Mouse (Mus musculus) left cerebral cortex, postnatal 36 days (tissue): ENCODE measurements around the gene Cadps2. TPM values are rescaled to one million over a fixed set of nuclear protein-coding genes. Genes with fewer than 3 reads are reported as not detected.

Experiments
- DNase-seq, 2 experiments: peaks; one replicate each; pipeline ENCODE4 v3.0.0; 2021 to 2022; ENCODE audit warnings: low spot score in 2 of 2, mixed read lengths in 1 of 2
- intact Hi-C: fragments of 180-260 bp; cut with DNase I; formaldehyde crosslinking; loops from one replicate; pipeline ENCODE4 v1.15.1; 2025
- total RNA-seq, 2 experiments: library from RNA; stranded (reverse); gene quantifications; 2 replicates each; pipeline ENCODE4 v1.2.3; 2021

Gene Cadps2
- total RNA-seq, 2 experiments from 2014 or later, result 79.3 to 97.3 TPM

- no peak for DNase-seq
- intact Hi-C loops, result no loop called here
Measured at GRCm38 (mm10) chr6:23260738-23261050, 578.5 kb downstream of the Cadps2 start.

DNA sequence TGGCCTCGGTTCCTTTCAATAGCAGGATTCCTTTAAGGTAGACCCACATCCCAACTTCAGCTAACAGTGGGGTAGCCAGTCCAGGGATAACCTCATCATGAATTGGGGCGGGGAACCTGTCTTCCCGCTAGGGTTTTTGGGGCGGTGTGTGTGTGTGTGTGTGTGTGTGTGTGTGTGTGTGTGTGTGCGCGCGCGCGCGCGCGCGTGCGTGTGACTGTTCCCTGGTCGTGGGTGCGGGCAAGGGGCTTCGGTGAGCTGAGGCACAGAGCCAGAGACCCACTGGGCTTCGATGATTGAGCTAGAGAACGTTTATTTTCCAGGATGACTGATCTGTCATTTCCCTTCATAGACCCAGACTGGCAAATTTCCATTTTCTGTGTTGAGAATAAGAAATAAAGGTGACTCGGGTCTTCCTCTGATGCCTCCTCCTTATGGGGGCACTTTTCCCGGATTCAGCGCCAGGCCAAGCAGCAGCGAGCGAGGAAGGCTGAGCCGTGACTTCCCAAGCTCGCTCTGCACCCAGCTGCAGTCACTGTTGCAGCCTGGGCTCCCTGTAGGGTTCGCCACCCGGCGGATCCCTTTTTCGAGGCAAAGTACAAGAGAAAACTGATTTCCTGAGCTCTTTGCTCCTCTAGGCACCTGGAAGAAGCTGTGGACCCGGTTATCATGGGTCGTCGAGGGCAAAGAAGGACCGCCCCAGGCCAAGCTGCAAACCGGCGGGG lies 579.0 kb downstream of the Cadps2 start:
- DNase-seq, result no peak
- intact Hi-C loops, result no loop called here

DNA sequence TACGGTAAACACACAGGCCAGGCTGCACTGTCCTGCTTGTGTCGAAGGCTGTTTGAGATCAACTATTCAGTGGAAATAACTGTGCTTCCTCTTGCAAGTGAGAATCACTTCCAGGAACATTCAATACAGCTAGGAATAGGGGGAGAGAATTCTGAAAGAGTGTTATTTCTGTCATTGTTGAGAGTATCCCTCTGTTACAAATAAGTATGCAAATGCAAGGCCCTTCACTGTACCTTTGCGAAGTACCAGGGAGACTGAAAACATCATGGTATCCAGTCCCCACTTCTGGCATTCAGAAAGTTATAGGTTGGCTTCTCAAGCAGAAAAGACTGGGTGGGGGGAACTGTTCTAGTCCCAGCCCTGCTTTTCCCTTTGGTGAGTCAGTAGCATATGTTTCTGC lies 581.2 kb downstream of the Cadps2 start:
- intact Hi-C loops, result no loop called here
- DNase-seq, result no peak

GRCm38 (mm10) chr6:23255161-23255560 lies 584.1 kb downstream of the Cadps2 start:
- DNase-seq, result no peak
- intact Hi-C loops, result no loop called here

- intact Hi-C loops, result no loop called here
- no peak for DNase-seq
Measured at GRCm38 (mm10) chr6:23254644-23255043, 584.6 kb downstream of the Cadps2 start.

DNA sequence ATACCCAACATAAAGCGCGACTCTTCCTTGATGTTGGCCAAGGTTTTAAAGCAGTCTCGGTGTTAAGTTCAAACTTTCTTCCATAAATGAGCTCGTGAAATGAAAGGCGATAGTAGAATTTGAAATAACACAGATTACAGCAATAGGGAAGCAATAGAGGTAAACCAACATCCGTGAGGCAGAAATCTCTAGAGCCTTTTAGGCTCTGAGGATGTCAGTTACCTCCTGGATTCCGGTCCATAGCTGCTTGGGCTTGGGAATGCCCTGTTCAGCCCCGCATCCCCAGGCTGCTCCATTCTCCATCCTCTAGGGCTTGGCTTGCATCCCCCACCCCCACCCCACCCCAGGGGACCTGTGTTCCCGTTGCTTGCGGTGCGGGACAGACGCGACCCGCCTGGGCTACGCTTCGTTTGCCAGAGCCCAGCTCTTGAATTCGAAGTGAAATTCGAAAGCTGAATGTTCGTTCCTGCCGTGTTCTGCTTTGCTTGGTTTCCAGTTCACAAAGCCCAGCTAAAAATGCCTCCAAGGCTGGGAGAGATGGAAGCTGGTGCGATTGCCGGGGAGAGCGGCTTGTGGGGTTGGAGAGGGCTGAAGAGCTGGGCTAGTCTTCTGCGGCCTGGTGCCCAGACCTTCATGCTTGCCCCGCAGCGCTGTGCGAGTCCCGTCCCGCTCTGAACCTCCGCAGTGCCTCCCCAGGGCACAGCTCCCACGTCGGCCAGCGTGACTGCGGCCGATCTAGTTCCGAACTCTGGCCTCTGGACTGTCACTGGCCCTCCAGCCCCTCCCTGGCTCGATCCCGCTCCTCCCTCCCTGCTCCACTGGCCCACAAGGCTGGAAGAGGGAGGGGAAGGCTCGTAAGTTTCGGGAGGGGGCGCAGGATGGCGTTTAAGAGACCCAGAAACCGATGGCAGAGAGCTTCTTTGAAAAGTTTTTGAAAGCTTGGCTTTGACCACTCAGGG lies 585.6 kb downstream of the Cadps2 start:
- intact Hi-C loops, result no loop called here
- no peak for DNase-seq

GRCm38 (mm10) chr6:23252196-23253135 lies 586.8 kb downstream of the Cadps2 start:
- intact Hi-C loops, result no loop called here
- DNase-seq, result no peak

DNA sequence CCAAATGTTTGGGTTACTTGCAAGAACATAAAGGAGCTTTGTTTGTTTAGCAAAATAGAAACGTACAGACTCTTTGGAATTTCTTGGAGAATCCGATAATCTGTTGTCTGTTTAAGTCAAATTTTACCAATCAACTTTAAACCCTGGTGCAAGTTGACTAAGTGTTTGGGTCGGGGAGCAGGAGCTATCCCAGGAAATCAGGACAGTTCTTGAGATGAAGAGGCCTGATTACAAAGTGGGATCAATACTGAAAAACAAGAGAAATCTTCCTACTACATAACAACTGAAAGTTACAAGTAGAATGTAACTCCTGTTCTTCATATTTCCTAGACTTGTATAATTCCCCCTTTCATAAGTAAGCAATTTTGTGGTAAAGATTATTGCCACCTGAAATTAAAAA lies 587.8 kb downstream of the Cadps2 start:
- DNase-seq, result no peak
- intact Hi-C loops, result no loop called here

DNA sequence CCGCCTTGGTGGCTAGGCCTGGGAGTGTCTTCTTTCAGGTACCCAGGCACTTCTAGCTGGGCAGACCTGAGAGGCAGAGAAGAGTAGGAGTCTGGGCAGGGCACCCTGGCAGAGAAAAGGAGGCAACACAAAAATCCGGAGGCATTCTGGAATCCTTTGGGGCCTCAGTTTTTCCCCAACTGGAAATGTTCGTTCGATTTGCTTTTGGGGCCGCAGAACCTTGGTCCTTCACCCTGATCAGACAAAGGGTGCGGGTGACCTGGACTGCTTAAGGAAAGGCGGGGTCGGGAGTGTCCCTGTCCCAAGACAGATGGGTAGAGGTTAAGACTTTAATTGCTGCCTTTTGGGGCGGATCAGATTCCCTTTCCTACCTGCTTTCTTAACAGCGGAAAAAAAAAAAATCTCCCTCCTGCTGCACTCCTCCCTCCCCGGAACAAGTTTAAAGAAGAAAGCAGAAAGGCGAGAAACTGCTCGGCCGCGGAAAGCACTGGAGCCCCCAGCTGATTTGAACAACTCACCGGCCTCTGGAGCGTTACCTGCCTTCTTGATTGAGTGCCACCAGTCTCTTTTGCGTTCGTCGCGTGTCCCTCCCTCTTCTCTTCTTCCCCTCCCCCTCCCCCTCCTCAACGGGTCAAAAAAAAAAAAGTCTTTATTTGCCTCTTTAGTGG lies 588.8 kb downstream of the Cadps2 start:
- no peak for DNase-seq
- intact Hi-C loops, result no loop called here

DNA sequence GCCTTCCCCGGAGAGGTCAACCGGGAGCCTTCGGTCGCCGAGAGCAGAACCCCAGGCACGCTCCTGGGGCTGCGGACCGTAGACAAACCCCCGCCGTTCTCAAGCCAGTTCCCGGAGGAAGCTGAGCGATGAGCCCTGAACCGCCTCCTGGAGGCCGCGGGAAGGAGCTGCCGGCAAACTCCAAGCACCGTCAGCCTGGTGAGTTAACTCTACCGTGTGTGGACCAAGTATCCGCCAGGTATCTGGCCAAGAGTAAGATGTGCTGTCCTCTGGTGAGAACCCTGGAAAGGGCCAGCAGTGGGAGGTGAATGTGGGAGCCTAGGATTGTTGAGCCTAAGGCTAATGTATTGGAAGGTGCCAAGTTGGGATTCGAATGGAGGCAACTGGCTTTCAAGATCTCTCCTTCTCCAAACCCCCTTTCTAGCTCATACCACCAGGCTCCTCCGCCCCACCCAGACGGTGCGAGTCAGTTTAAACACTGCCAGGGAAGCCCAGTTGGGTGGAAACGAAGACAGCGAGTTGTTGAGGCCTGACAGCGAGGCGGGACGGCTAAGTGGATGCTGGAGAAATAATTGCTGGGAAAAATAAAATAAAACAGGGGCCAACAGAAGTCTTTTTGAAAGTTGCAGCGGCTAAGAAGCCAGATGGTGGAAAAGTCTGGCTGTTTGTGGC lies 589.5 kb downstream of the Cadps2 start:
- intact Hi-C loops, result loop anchor here (10.0 kb wide), 1 partner anchor 955 kb away; no protein-coding TSS in a partner anchor
- DNase-seq, result no peak

DNA sequence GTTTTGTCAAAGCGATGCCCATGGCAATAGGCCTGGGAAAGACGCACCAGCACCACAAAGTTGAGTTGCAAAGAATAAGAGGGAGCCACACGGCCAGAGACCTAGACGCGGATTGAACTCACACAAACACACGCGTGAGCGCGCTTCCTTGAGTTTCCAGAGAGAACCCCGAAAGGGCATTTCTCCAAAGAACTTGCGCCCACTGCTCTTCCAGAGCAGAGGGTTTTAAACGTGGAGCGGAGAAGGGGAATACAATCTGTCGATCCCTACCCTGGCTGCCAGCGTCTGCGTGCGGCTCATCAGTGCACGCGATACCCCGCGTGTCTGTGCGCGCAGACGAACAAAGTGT lies 590.2 kb downstream of the Cadps2 start:
- intact Hi-C loops, result loop anchor here (10.0 kb wide), 1 partner anchor 954 kb away; no protein-coding TSS in a partner anchor
- DNase-seq, result no peak

- intact Hi-C loops, result loop anchor here (10.0 kb wide), 1 partner anchor 954 kb away; no protein-coding TSS in a partner anchor
- no peak for DNase-seq
Measured at GRCm38 (mm10) chr6:23248313-23249052, 590.7 kb downstream of the Cadps2 start, which contains the start of gene Fezf1. Fezf1 (minus strand) TSS chr6:23248362.

DNA sequence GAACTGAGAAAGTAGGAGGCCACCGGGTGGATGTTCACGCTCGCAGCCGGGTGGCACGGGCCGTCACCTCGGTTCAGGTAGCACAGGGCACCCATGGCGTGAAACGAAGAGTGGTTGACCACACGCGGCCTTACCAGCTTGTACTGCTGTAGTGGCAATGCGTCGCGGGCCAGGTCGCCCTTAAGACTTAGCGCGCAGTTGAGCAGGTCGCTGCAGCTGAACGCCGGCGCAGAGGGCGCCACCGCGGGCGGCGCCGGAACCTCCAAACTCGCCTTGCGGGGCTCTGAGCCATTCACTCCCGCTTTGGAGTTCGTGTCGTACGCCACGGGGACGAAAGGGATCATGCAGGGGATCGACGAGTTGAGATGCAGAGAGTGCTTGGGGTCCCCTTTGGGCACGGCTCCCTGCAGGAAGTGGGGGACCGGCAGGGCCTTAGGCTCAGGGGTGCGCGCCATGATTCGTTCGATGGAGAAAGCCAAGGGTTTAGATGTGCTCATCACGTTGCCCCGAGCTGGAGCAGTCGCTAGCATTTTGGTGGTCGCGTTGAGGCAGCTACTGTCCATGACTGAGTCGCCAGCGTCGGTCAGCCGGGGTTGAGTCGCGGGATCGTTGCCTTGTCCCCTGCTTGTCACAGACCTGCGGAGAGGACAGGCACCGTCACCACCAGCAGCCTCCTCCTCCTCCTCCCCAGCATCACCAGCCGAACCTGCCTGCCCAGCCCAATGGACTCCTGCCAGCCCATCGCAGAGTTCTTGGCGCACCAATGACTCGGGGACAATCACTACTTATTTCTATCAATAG lies 591.5 kb downstream of the Cadps2 start:
- no peak for DNase-seq

GRCm38 (mm10) chr6:23246790-23247511 lies 592.3 kb downstream of the Cadps2 start:
- intact Hi-C loops, result loop anchor here (10.0 kb wide), 1 partner anchor 952 kb away; no protein-coding TSS in a partner anchor

More for the DNA sequence above, 591.5 kb downstream of the Cadps2 start:
- intact Hi-C loops, result loop anchor here (10.0 kb wide), 1 partner anchor 953 kb away; no protein-coding TSS in a partner anchor

DNA sequence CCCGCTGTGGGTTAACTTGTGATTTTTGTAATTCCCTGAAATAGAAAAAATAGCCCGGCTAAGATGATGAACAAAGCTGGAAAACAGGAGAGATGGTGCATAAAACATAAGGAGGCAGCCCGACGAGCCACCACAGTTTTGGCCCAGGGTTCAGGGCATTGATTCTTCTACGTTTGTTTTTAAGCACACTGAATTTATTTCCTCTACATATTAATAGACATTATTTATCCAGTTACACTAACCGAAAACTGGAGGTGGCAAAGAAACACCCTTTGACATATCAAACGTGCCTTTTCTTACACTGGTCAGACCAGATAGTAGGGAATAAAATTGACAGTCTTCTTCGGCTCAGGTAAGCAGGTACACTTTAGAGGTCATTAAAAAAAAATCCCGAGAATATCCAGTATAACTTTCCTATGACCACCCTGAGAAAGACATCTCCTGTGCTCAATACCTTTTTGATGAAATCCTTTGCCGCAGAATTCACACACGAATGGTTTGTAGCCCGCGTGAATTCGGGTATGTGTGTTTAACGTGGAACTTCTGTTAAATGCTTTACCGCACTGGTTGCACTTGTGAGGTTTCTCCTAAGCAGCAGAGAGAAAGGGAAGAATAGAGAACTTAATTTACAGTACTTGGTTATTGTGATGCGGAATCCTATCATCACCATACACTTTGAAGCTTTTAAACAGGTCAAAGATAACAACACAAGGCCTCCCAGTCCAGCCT lies 593.0 kb downstream of the Cadps2 start:
- intact Hi-C loops, result loop anchor here (10.0 kb wide), 1 partner anchor 951 kb away; no protein-coding TSS in a partner anchor
- DNase-seq, result no peak

More at GRCm38 (mm10) chr6:23246790-23247511, 592.3 kb downstream of the Cadps2 start:
- DNase-seq, result no peak
